Mouse (Mus musculus) lung, adult 2 months (tissue): Measurements from ENCODE around the gene Abcb10.

Source experiments
- CTCF ChIP-seq: fragments of 200-500 bp; IDR thresholded peaks from 2 replicates; pipeline ENCODE4 v1.5.1; 2011; ENCODE audit warnings: mild to moderate bottlenecking, low read length, control low read depth; ENCODE audit not compliant: insufficient read depth
- POLR2A ChIP-seq: fragments of 200-500 bp; IDR thresholded peaks from 2 replicates; pipeline ENCODE4 v1.6.1; 2011; ENCODE audit warnings: low read depth, mild to moderate bottlenecking, control low read depth, low read length, borderline replicate concordance; ENCODE audit errors: extremely low read depth

DNA sequence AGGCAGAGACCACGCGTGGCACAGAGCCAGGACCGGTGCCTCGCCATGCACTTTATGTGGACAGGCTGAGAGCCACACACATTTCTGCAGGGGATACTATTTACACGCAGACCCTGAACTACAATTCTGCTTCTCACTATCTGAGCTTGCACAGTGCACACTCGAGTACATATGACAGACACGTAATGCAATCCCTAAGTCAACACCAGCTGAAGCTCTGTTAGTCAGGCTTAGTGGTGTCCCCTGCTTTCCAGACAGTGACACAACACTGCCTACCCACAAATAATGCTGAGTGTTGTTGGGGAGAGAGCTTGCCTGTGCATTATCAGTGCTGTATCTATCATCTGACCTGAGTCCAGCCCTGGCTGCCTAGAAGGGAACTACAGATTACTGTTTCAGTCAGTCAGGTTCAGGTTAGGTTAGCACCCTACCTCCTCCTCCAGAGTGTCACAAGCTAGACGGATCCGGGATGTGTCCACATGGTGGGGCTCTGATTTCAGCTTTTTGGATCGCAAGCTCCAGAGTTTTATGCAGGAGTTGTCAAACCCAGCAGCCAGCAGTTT lies 19.7 kb upstream of the Abcb10 start:
- TF ChIP-seq CTCF: no peak
- no peak for TF ChIP-seq POLR2A
